Mouse (Mus musculus) intestine, embryonic 16.5 days (tissue): Measurements from ENCODE around the gene Rbbp8nl. TPM values are rescaled to one million over a fixed set of nuclear protein-coding genes. Genes with fewer than 3 reads are reported as not detected.

Experiments
- ATAC-seq: fragments of 200-750 bp; cut with Nextera tagmentation; 2 replicates; pipeline ENCODE4 v1.8.0; 2017; ENCODE audit warnings: moderate TSS enrichment, moderate library complexity
- H3K27ac ChIP-seq: fragments of 300-500 bp; sonication (generic); 2 replicates; pipeline ENCODE4 v1.5.1; 2014; ENCODE audit warnings: mild to moderate bottlenecking, low read length
- H3K27me3 ChIP-seq: fragments of 300-500 bp; sonication (generic); replicated peaks from 2 replicates; pipeline ENCODE4 v1.6.1; 2014; ENCODE audit warnings: low read length, control low read depth, mixed read lengths; ENCODE audit not compliant: control insufficient read depth, insufficient read depth
- H3K36me3 ChIP-seq: fragments of 300-500 bp; sonication (generic); 2 replicates; pipeline ENCODE4 v1.6.1; 2014; ENCODE audit warnings: low read length, control low read depth; ENCODE audit not compliant: control insufficient read depth, insufficient read depth
- H3K4me1 ChIP-seq: fragments of 300-500 bp; sonication (generic); 2 replicates; pipeline ENCODE4 v1.6.1; 2014; ENCODE audit warnings: low read length, control low read depth, mixed read lengths; ENCODE audit not compliant: control insufficient read depth, insufficient read depth
- H3K4me2 ChIP-seq: fragments of 300-500 bp; sonication (generic); 2 replicates; pipeline ENCODE4 v1.6.1; 2014; ENCODE audit warnings: low read depth, low read length, control low read depth
- H3K4me3 ChIP-seq: fragments of 300-500 bp; sonication (generic); 2 replicates; pipeline ENCODE4 v1.5.1; 2014; ENCODE audit warnings: mild to moderate bottlenecking, low read length
- H3K9ac ChIP-seq: fragments of 300-500 bp; sonication (generic); 2 replicates; pipeline ENCODE4 v1.6.1; 2014; ENCODE audit warnings: low read depth, low read length
- H3K9me3 ChIP-seq: fragments of 300-500 bp; sonication (generic); 2 replicates; pipeline ENCODE4 v1.6.1; 2016; ENCODE audit warnings: low read length, control low read depth; ENCODE audit not compliant: control insufficient read depth
- WGBS: fragments of 180-500 bp; shearing (Covaris S2); extraction: QIAGEN DNeasy Blood & Tissue Kit; methylation state at CpG from one replicate; pipeline ENCODE4 v1.1.7; 2014; 5-methylcytosine and 5-hydroxymethylcytosine counted together
- polyA plus RNA-seq: library from polyadenylated mRNA; unstranded; fragments of >200 nt; fragmentation: Nextera tagmentation; extraction: Ambion mirVana; gene quantifications from 2 replicates; pipeline ENCODE4 v1.2.1, GENCODE M21; 2015

Rbbp8nl gene
- polyA plus RNA-seq, 1 experiment from 2014 or later, result 2.5 TPM

DNA sequence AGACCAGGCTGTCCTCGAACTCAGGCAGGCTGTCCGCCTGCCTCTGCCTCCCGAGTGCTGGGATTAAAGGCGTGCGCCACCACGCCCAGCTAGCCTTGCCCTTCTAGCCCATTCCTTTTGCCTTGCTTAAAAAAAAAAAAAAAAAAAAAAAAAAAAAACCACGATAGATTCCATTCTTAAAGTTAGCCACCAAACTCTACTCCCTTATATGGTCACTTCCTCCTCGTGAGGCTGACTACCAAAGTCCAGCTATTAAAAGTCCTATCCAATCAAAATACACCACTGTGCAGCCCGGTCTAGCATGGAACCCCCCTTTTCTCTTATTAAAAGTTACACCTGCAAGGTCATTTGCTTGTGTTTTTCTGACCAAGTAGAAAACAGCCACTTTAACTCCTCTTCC lies 34.0 kb downstream of the Rbbp8nl start:
- peak overlapping the region; percentile 92 for H3K4me2 ChIP-seq
- H3K9me3 ChIP-seq, result no peaks in the 10 kb centered on the region
- H3K36me3 ChIP-seq, result 0 out of 2 replicates have a peak, but pooled peaks cover 3% of the 10 kb centered on the region
- H3K27me3 ChIP-seq, result no peaks in the 10 kb centered on the region
- H3K4me3 ChIP-seq, result no peak overlapping the region
- H3K4me1 ChIP-seq, result peaks cover 14% of the 10 kb centered on the region
- WGBS, result 82% methylated on average over 9 of the region's 9 CpGs
- H3K9ac ChIP-seq, result no peak overlapping the region
- ATAC-seq, result no peak
- no peak overlapping the region for H3K27ac ChIP-seq

- H3K4me1 ChIP-seq, result peaks cover 15% of the 10 kb centered on the region
- H3K27ac ChIP-seq, result no peak overlapping the region
- H3K9me3 ChIP-seq, result no peaks in the 10 kb centered on the region
- H3K36me3 ChIP-seq, result no peaks in the 10 kb centered on the region
- no peak overlapping the region for H3K4me3 ChIP-seq
- no peaks in the 10 kb centered on the region for H3K27me3 ChIP-seq
- ATAC-seq, result no peak
- 92% methylated on average over 5 of the region's 5 CpGs for WGBS
- no peak overlapping the region for H3K4me2 ChIP-seq
- no peak overlapping the region for H3K9ac ChIP-seq
Observed at GRCm38 (mm10) chr2:180254436-180255209, 35.1 kb downstream of the Rbbp8nl start.

DNA sequence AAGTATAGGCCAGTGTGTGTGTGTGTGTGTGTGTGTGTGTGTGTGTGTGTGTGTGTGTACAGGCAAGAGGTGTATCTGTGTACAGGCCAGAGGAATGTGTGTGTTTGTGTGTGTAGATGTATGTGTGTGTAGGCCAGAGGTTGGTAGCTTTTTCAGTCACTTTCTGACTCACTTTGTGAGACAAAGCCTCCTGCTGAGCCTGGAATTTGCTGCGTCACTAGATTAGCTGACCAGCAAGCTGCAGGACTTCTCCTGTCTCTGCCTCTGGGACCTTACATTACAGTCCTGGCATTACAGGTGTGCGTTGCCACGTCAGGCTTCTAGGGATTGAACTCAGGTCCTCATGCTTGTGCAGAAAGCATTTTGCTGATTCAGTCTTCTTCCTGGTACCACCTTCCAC lies 37.8 kb downstream of the Rbbp8nl start:
- ATAC-seq, result no peak
- 70% methylated on average over 3 of the region's 3 CpGs for WGBS

DNA sequence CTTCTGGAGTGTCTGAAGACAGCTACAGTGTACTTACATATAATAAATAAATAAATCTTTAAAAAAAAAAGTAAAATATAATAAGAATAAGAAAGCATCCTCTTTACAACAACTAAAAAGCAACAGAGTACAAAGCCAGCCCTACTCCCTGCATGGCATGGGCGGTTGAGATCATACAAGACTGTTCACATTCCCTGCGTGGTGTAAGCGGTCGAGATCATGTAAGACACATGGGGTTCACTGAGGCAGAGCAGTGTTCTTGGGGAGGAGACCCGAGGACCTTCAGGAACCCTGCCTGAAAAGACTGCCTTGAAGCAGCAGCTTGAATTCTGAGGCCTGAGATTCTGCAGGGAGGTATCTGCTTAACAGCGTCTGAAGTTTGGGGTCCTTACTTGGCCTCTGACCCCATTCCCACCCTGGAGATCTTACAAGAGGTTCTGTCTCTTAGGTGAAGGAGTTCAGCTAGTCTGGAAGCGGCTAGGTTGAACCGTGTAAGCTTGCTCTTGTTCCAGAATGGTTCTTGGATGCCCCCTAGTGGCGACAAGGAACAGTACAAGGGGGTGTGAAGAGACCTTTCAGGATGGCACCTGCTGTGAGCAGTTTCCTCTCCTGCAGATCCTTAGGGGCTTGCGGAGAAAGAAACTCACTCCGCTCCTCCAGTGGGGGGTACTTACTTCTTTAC lies 38.6 kb downstream of the Rbbp8nl start:
- no peak overlapping the region for H3K4me2 ChIP-seq
- ATAC-seq, result peak; percentile 79
- no peak overlapping the region for H3K27ac ChIP-seq
- 29% methylated on average over 11 of the region's 11 CpGs for WGBS
- H3K27me3 ChIP-seq, result no peaks in the 10 kb centered on the region
- no peaks in the 10 kb centered on the region for H3K9me3 ChIP-seq
- H3K36me3 ChIP-seq, result no peaks in the 10 kb centered on the region
- H3K4me3 ChIP-seq, result no peak overlapping the region
- H3K4me1 ChIP-seq, result peaks cover 10% of the 10 kb centered on the region
- H3K9ac ChIP-seq, result peak overlapping the region; percentile 51

More for the DNA sequence above, 37.8 kb downstream of the Rbbp8nl start:
- H3K9me3 ChIP-seq, result no peaks in the 10 kb centered on the region
- peaks cover 13% of the 10 kb centered on the region for H3K4me1 ChIP-seq
- no peak overlapping the region for H3K9ac ChIP-seq
- no peaks in the 10 kb centered on the region for H3K27me3 ChIP-seq
- no peaks in the 10 kb centered on the region for H3K36me3 ChIP-seq
- no peak overlapping the region for H3K27ac ChIP-seq
- no peak overlapping the region for H3K4me3 ChIP-seq
- H3K4me2 ChIP-seq, result no peak overlapping the region

- no peak overlapping the region for H3K27ac ChIP-seq
- 51% methylated on average over 9 of the region's 9 CpGs for WGBS
Observed at GRCm38 (mm10) chr2:180248947-180249660, 40.6 kb downstream of the Rbbp8nl start.

DNA sequence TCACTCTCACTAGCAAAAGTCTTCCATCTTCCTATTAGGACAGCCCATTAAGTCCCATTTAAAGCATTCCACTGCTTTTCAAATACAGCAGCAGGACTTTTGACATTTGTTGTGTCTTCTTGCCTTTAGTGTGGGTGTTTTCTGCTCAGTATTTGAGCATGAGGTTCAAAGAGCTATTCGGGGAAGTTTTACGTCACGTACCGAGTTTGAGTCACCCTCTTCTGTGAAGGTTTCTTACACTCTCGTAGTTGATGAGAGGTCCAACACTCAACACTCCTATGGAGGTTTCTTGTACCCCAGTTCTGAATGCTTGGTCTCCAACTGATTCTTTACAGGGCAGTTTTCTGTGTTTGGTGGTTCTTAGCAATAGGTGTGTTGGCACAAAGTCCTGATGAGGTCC lies 41.8 kb downstream of the Rbbp8nl start:
- no peak overlapping the region for H3K4me3 ChIP-seq
- no peak overlapping the region for H3K4me2 ChIP-seq
- H3K9ac ChIP-seq, result no peak overlapping the region
- no peaks in the 10 kb centered on the region for H3K9me3 ChIP-seq
- H3K36me3 ChIP-seq, result no peaks in the 10 kb centered on the region
- 92% methylated on average over 5 of the region's 5 CpGs for WGBS
- H3K4me1 ChIP-seq, result peaks cover 7% of the 10 kb centered on the region
- no peaks in the 10 kb centered on the region for H3K27me3 ChIP-seq
- H3K27ac ChIP-seq, result no peak overlapping the region
- no peak for ATAC-seq

More at GRCm38 (mm10) chr2:180248947-180249660, 40.6 kb downstream of the Rbbp8nl start:
- Histone ChIP-seq H3K9ac (peak overlapping the region; percentile 39; the same call in 1 of the 2 replicates), H3K4me1 (peaks cover 7% of the 10 kb centered on the region), H3K9me3 (no peaks in the 10 kb centered on the region), H3K36me3 (no peaks in the 10 kb centered on the region), H3K4me3 (no peak overlapping the region), H3K4me2 (no peak overlapping the region), H3K27me3 (no peaks in the 10 kb centered on the region)
- ATAC-seq, result peak; percentile 36

DNA sequence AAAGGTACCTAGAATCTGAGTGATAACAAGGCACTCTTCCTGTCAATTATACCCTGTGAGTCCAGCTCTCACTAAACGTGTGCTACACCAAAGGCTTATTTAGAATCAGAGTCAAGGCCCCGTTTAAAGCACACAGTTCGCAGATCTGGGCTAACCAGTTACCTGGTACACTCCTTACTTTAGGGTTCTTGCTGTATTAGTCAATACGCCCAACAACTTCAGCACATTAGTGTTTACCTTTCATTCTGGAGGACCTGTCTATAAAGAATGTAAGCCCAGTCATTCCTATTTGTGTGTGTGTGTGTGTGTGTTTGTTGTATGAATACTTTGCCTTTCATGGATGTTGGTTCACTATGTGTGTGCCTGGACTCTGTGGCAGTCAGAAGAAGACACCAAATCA lies 46.6 kb downstream of the Rbbp8nl start:
- Histone ChIP-seq H3K27ac (no peak overlapping the region), H3K27me3 (no peaks in the 10 kb centered on the region), H3K4me2 (no peak overlapping the region), H3K36me3 (no peaks in the 10 kb centered on the region), H3K4me3 (no peak overlapping the region), H3K4me1 (no peaks in the 10 kb centered on the region), H3K9ac (no peak overlapping the region), H3K9me3 (no peaks in the 10 kb centered on the region)
- ATAC-seq, result no peak
- WGBS, result 81% methylated on average over 4 of the region's 4 CpGs

GRCm38 (mm10) chr2:180238591-180238990 lies 51.1 kb downstream of the Rbbp8nl start:
- Histone ChIP-seq H3K36me3 (no peaks in the 10 kb centered on the region), H3K4me1 (peaks cover 12% of the 10 kb centered on the region), H3K9me3 (no peaks in the 10 kb centered on the region), H3K27ac (no peak overlapping the region), H3K9ac (no peak overlapping the region), H3K4me3 (no peak overlapping the region), H3K27me3 (no peaks in the 10 kb centered on the region), H3K4me2 (no peak overlapping the region)
- WGBS, result 57% methylated on average over 5 of the region's 5 CpGs
- ATAC-seq, result no peak

- 84% methylated on average over 7 of the region's 7 CpGs for WGBS
- H3K4me3 ChIP-seq, result no peak overlapping the region
- H3K9ac ChIP-seq, result no peak overlapping the region
- no peaks in the 10 kb centered on the region for H3K9me3 ChIP-seq
- H3K27me3 ChIP-seq, result no peaks in the 10 kb centered on the region
- no peak for ATAC-seq
- peaks cover 12% of the 10 kb centered on the region for H3K4me1 ChIP-seq
- H3K27ac ChIP-seq, result no peak overlapping the region
- no peak overlapping the region for H3K4me2 ChIP-seq
- H3K36me3 ChIP-seq, result no peaks in the 10 kb centered on the region
Observed at GRCm38 (mm10) chr2:180237601-180238345, 51.9 kb downstream of the Rbbp8nl start.
